Mouse (Mus musculus) kidney, adult 2 months (tissue): ENCODE measurements at regions not wholly inside any gene's neighbourhood (a gene's known extent, or its start where the extent isn't known, plus 50 kb on each side); places are given as distances from the start of the nearest gene placed in this dataset.

Experiments
- CTCF ChIP-seq: fragments of 200-500 bp; conservative IDR thresholded peaks from 2 replicates; pipeline ENCODE4 v1.5.1; 2011; ENCODE audit warnings: low read depth, mild to moderate bottlenecking, control low read depth, low read length, moderate library complexity, mixed read lengths; ENCODE audit not compliant: insufficient read depth, insufficient read length
- POLR2A ChIP-seq: fragments of 200-500 bp; IDR thresholded peaks from one replicate; pipeline ENCODE4 v1.6.1; 2011; ENCODE audit warnings: low read depth, low read length, control low read depth

DNA sequence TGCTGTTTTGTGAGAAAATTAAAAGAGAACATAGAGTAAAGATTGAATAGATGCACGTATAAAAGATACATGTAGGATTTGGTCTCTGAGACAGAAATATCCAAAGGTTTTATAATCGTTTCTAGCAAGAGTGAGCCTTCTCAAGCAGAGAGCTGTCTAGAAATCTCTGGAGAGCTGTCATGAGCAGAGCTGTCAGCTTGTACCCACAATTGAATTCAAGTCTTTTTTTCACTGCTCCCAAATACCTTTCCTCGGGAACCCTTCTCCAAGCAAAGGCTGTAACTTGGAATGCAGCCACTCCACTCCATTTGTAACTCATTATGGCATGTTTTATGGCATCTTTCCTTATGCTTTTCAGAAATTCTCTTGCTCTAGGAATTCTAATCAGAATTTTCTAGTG is 888.3 kb downstream of the Cntnap5b start:
- TF ChIP-seq CTCF (no peak), POLR2A (no peak)
